Mouse (Mus musculus) layer of hippocampus, adult 6 months (tissue): ENCODE measurements around the gene Dpm1. TPM values are rescaled to one million over a fixed set of nuclear protein-coding genes. Genes with fewer than 3 reads are reported as not detected.

Experiments
- long read RNA-seq, 2 experiments: library from polyadenylated mRNA; unstranded; transcript quantifications; one replicate each; pipeline ENCODE4 v2.0.0; 2019 to 2020
- microRNA-seq: library from miRNA; unstranded; fragments of <30 nt; microRNA quantifications from one replicate; pipeline ENCODE4 v1.2.0, GENCODE M21; 2020
- polyA plus RNA-seq: library from polyadenylated mRNA; unstranded; fragments of <200 nt; fragmentation: Nextera tagmentation; gene quantifications from 2 replicates; pipeline ENCODE4 v1.2.3, GENCODE M21; 2021

Dpm1 gene
- 64.5 and 68.8 TPM in 2 replicates for polyA plus RNA-seq
- long read RNA-seq, experiment 1, transcript Dpm1-209 (9 exons, 2,293 nt) = major isoform, 57 of 60 reads
- long read RNA-seq, experiment 1, partial matches to known transcripts = 0 of 60 reads
- long read RNA-seq, experiment 1, other reads (novel, unspliced or antisense) = 2 of 60 reads
- long read RNA-seq, experiment 2, transcript Dpm1-209 (9 exons, 2,293 nt) = major isoform, 65 of 77 reads
- long read RNA-seq, experiment 2, partial matches to known transcripts = 6 of 77 reads
- long read RNA-seq, experiment 2, other reads (novel, unspliced or antisense) = 1 of 77 reads

DNA sequence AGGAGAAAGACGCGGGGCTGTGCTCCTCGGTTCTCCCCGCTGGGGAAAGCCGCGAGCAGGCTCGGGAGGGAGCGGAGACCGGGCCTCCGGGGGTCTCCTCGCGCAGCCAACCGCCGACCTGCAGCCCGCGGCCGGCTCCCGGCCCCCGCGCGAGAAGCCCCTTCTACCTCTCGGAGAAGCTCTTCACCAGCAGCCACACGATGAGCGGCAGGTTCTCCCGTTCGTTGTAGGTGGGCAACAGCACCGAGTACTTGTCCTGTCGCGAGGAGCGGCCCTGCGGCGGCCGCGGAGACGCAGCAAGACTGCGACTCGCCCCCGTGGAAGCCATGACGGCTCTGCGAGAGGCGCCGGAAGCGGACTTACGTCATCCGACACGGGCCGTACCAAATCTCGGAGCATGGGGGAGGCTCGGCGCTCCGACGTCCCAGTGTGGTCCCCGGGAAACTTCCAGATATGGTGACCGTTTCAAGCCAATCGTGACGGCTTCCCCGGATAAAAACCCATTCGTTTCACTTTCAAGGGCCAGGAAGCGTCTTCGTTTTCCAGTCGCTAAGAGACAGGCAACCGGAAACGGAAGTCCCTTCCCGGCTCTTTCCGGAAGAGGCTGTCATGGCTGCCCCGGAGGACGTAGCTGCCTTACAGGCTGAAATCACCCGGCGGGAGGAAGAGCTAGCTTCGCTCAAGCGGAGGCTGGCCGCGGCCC lies at the start of gene Dpm1, which contains the start of the genes Gm20716 and Mocs3:
TSS of gene Dpm1 (minus strand) at position 566 of the 703 bp plus-strand sequence.
TSS of gene Gm20716 (minus strand) at position 339 of the 703 bp plus-strand sequence.
TSS of gene Mocs3 (plus strand) at position 597 of the 703 bp plus-strand sequence.

DNA sequence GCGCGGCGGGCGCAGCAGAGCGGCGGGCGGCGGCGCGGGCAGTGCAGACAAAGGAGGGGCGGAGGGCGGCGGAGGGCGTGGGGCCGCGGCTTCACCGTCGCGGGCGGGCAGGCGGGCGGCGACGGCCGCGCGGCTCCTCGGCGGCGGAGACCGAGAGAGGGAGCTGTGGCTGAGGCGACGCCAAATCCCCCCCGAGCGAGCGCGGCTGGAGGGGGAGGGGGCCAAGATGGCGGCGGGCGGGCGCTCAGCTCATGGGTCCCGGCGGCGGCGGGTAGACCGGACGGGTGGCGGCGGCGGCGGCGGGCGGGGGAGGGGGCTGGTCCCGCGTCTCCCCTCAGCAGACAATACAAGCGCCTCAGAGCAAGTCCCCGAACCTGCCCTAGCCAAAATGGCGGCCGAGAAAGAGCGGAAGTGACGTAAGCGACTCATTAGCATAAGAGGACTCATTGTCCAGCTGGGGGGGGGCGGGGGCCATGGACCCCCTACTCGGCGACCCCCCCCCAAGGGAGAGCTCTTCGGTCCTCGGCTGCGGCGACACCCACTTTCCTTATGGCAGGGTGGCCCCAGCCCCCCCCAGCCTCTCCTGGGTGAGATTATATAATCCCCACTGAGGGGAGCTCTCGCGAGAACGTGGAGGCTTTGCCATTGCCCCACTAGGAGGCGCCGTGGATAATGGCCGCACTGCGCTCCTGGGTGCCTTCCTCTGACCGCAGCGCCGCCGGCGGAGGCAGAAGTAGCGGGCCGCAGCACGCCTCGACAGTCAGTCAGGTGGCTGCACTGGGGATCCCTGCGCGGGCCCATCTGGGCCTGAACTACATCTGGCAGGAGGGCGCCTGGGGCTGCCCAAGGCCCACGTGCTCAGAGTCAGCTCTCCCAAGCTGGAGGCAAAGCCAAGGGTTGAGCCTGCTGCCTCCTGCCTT lies 23.4 kb downstream of the Dpm1 start, which contains the start of gene Adnp:
TSS of gene Adnp (minus strand) at position 388 of the 920 bp plus-strand sequence.

Small RNA genes lying within 50 kb of the gene (microRNA-seq; reads per million reads assigned to microRNA genes)
- not detected for gene Gm24561

Other genes with a start within 250 kb of the Dpm1 start
- gene Ripor3, start 220.0 kb downstream of the Dpm1 start, polyA plus RNA-seq = not detected in 2 replicates
- 0.49 and 0.54 TPM in 2 replicates for gene Pard6b, start 149.6 kb downstream of the Dpm1 start, polyA plus RNA-seq
- gene Adnp, start 23.5 kb downstream of the Dpm1 start, polyA plus RNA-seq = 0.58 and 0.68 TPM in 2 replicates
- gene Gm20716, start 227 bp downstream of the Dpm1 start, polyA plus RNA-seq = 9.5 TPM in 2 replicates
- 2.6 and 3.4 TPM in 2 replicates for gene Mocs3, start within 50 bp of the Dpm1 start, polyA plus RNA-seq
- gene Kcng1, start 51.1 kb upstream of the Dpm1 start, polyA plus RNA-seq = 19.4 and 20.7 TPM in 2 replicates